In the genomic region with DNA sequence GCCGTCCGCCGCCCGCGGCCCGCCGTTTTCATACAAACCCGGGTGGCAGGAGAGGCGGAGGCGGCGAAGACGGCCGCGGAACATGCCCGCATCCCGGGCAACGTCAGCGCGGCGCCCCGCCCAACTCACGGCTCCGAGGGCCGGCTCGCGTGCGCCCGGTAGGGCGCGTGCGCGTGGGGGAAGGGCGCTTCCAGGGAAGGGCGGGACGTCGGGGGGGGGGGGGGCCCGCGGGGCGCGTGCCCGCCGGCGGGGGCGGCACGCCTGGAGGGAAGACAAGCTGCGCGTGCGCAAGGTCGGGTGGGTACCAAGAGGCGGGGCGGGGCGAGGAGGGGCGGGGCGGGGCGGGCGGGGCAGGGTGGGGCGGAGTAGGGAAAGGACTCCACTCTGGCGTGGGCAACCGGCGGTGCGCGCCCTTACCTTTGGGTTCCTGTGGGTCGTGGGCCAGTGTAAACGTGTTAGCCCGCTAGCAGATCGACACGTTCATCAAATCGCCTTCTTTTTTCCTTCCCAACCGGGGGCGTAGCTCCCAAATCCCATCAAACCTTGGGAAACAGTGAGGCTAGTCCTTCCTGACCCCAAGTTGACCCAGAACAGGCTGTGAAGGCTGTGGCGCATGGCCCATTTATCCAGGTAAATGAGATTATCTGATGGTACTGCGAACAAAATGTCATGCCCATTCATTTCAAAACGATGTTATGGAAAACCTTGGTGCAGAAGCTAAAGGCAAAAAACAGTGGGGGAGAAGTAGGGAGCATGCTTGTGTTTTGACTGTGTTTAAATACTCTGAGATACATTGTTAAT, we compare ENCODE assay signal across 8 mouse cellular contexts. TPM values are rescaled to one million over a fixed set of nuclear protein-coding genes. Genes with fewer than 3 reads are reported as not detected.
A peak's percentile ranks its signal among the peaks of the same experiment; 100 is the strongest.
DNase-seq lines count a peak whose midpoint lies in the region; ATAC-seq and TF ChIP-seq lines count a peak whose summit lies in the region.

No protein-coding gene starts in this region.

- peaks cover 40% of the 10 kb centered on the region for H3K79me2 ChIP-seq in MEL (ENCODE audit: control insufficient read depth, insufficient read depth, low read length, poor library complexity)

- peak; percentile 58 to 73; a peak in 3 of 4 replicates for TF ChIP-seq POLR2A in MEL (IDR thresholded peaks at IDR 0.05; ENCODE audit: control insufficient read depth in 1 of 2, insufficient read depth in 1 of 2, low read depth in 1 of 2, low read length in 2 of 2, poor library complexity in 1 of 2)
- peak; percentile 55; the same call in 1 of the 2 replicates for TF ChIP-seq POLR2A in lung, adult 2 months (IDR thresholded peaks at IDR 0.05; ENCODE audit: borderline replicate concordance, extremely low read depth, low read depth, low read length)

- peak overlapping the region; percentile 84 for H3K4me2 ChIP-seq in forebrain, embryonic 16.5 days (ENCODE audit: low read length)

- H3K9ac ChIP-seq in MEL (ENCODE audit: control insufficient read depth, low read depth, low read length, poor library complexity, severe bottlenecking), result peak overlapping the region; percentile 69
- H3K9ac ChIP-seq in forebrain, embryonic 16.5 days (replicated peaks; ENCODE audit: low read depth, low read length), result peak overlapping the region; percentile 77

- intact Hi-C loops in heart, postnatal 36 days (cut with DNase I), result loop anchor here (1.0 kb wide), 1 partner anchor 27 kb away; no protein-coding TSS in a partner anchor

- H3K4me3 ChIP-seq in MEL (ENCODE audit: control insufficient read depth in 1 of 2, insufficient read depth in 1 of 2, low read depth in 2 of 2, low read length in 2 of 2), result peak overlapping the region; percentile 80 to 99
- peak overlapping the region; percentile 81 for H3K4me3 ChIP-seq in forebrain, embryonic 16.5 days (replicated peaks; ENCODE audit: low read length)
- H3K4me3 ChIP-seq in layer of hippocampus, adult 2 months, result peak overlapping the region; percentile 82
- peak overlapping the region; percentile 85 for H3K4me3 ChIP-seq in lung, adult 2 months (replicated peaks; ENCODE audit: extremely low read depth, low read depth, low read length)

- peak; percentile 94 for ATAC-seq in forebrain, embryonic 16.5 days
- ATAC-seq in neutrophil, adult 5-6 weeks (ENCODE audit: extremely low read depth, insufficient number of reproducible peaks, low FRiP score, poor library complexity, severe bottlenecking), result peak; percentile 65

- DNase-seq in MEL (ENCODE audit: low read depth, low spot score), result peak; percentile 89
- DNase-seq in cerebellum, adult 18-20 months, result peak; percentile 91 to 97
- DNase-seq in heart, postnatal 36 days, result peak; percentile 86 to 90
- DNase-seq in layer of hippocampus, adult 2 months (ENCODE audit: low spot score in 2 of 2), result peak; percentile 86 to 91
- peak; percentile 83 for DNase-seq in lung, adult 2 months
- DNase-seq in testis, postnatal 14 days (ENCODE audit: low spot score), result peak; percentile 88

- TF ChIP-seq EP300 in MEL (IDR thresholded peaks at IDR 0.05; ENCODE audit: low read depth in 1 of 2, low read length in 2 of 2), result peak in 1 of 2 experiments; percentile 38; a peak in 2 of 4 replicates

- WGBS in forebrain, embryonic 16.5 days, result under 1% methylated on average over 41 of the region's 73 CpGs
- WGBS in lung, adult 2 months, result 1% methylated on average over 68 of the region's 73 CpGs

- no peak for TF ChIP-seq CTCF in MEL (IDR thresholded peaks at IDR 0.05 in 2 of 3, conservative IDR thresholded peaks at IDR 0.05 in 1 of 3; ENCODE audit: control insufficient read depth in 1 of 3, insufficient read depth in 1 of 3, low read depth in 2 of 3, low read length in 3 of 3, poor library complexity in 1 of 3, severe bottlenecking in 1 of 3)
- no peak for TF ChIP-seq CTCF in layer of hippocampus, adult 2 months (conservative IDR thresholded peaks at IDR 0.05)
- TF ChIP-seq CTCF in lung, adult 2 months (IDR thresholded peaks at IDR 0.05; ENCODE audit: insufficient read depth, low read length), result no peak

- no peaks in the 10 kb centered on the region for H3K9me3 ChIP-seq in MEL (replicated peaks; ENCODE audit: insufficient read depth, low read length)
- H3K9me3 ChIP-seq in forebrain, embryonic 16.5 days (ENCODE audit: control insufficient read depth, low read length), result no peaks in the 10 kb centered on the region

- no peaks in the 10 kb centered on the region for H3K27me3 ChIP-seq in MEL (ENCODE audit: control insufficient read depth in 1 of 2, insufficient read depth in 2 of 2, low read length in 2 of 2)
- H3K27me3 ChIP-seq in forebrain, embryonic 16.5 days (replicated peaks; ENCODE audit: control insufficient read depth, insufficient read depth, low read length), result no peaks in the 10 kb centered on the region

- H3K27ac ChIP-seq in MEL (ENCODE audit: control insufficient read depth, low read depth, low read length), result peak overlapping the region; percentile 18; the same call in 1 of the 2 replicates
- H3K27ac ChIP-seq in forebrain, embryonic 16.5 days (ENCODE audit: low read length), result peak overlapping the region; percentile 66
- peak overlapping the region; percentile 91 for H3K27ac ChIP-seq in layer of hippocampus, adult 2 months

- TF ChIP-seq RAD21 in MEL (IDR thresholded peaks at IDR 0.05; ENCODE audit: low read depth, low read length), result no peak

- peaks cover 0 to 18% of the 10 kb centered on the region in 2 experiments; a peak in 2 of 4 replicates for H3K36me3 ChIP-seq in MEL (ENCODE audit: control insufficient read depth in 1 of 2, insufficient read depth in 2 of 2, low read length in 2 of 2)
- H3K36me3 ChIP-seq in forebrain, embryonic 16.5 days (ENCODE audit: control insufficient read depth, insufficient read depth), result no peaks in the 10 kb centered on the region

- peaks cover 3 to 19% of the 10 kb centered on the region in 2 experiments for H3K4me1 ChIP-seq in MEL (ENCODE audit: control insufficient read depth in 1 of 2, insufficient read depth in 2 of 2, low read length in 2 of 2)
- H3K4me1 ChIP-seq in forebrain, embryonic 16.5 days (replicated peaks; ENCODE audit: control insufficient read depth, insufficient read depth, low read length), result peaks cover 23% of the 10 kb centered on the region
- H3K4me1 ChIP-seq in lung, adult 2 months (ENCODE audit: control insufficient read depth, insufficient read depth, low read length), result peaks cover 5% of the 10 kb centered on the region

TF ChIP-seq in MEL, 35 proteins besides CTCF, POLR2A, EP300 and RAD21 (continues in another document):
- no peak for TF ChIP-seq ZKSCAN1 (IDR thresholded peaks at IDR 0.05; ENCODE audit: low read depth, low read length)
- TF ChIP-seq TBP (IDR thresholded peaks at IDR 0.05; ENCODE audit: low read depth, low read length), result no peak
- peak; percentile 68; the same call in 1 of the 2 replicates for TF ChIP-seq POLR2AphosphoS2 (IDR thresholded peaks at IDR 0.05; ENCODE audit: low read length)
- no peak for TF ChIP-seq RCOR1 (IDR thresholded peaks at IDR 0.05; ENCODE audit: low read depth, low read length)
- TF ChIP-seq MEF2A (IDR thresholded peaks at IDR 0.05; ENCODE audit: extremely low read depth, insufficient replicate concordance, low read depth, low read length, poor library complexity, severe bottlenecking), result no peak
- no peak; the same call in none of the 2 replicates for TF ChIP-seq MXI1 (IDR thresholded peaks at IDR 0.05; ENCODE audit: low read depth, low read length)
- peak; percentile 12; the same call in 1 of the 2 replicates for TF ChIP-seq ETS1 (IDR thresholded peaks at IDR 0.05; ENCODE audit: low read depth, low read length)
- peak; percentile 86 for TF ChIP-seq MAZ (IDR thresholded peaks at IDR 0.05; ENCODE audit: low read depth, low read length)
- TF ChIP-seq USF1 (IDR thresholded peaks at IDR 0.05; ENCODE audit: low read depth, low read length), result 0 out of 2 replicates have a peak, but pooled peaks have one; percentile 14
- TF ChIP-seq TCF12 (IDR thresholded peaks at IDR 0.05; ENCODE audit: low read depth, low read length), result peak; percentile 29; the same call in 1 of the 2 replicates
- TF ChIP-seq JUND (IDR thresholded peaks at IDR 0.05; ENCODE audit: low read depth, low read length), result no peak
- no peak for TF ChIP-seq CHD2 (IDR thresholded peaks at IDR 0.05; ENCODE audit: low read length)
- TF ChIP-seq CHD1 (IDR thresholded peaks at IDR 0.05; ENCODE audit: low read depth, low read length), result no peak
- TF ChIP-seq USF2 (IDR thresholded peaks at IDR 0.05; ENCODE audit: borderline replicate concordance in 1 of 2, insufficient read depth in 1 of 2, low read depth in 1 of 2, low read length in 2 of 2), result no peak
- no peak for TF ChIP-seq SMC3 (IDR thresholded peaks at IDR 0.05; ENCODE audit: low read depth, low read length)
- TF ChIP-seq UBTF (IDR thresholded peaks at IDR 0.05; ENCODE audit: borderline replicate concordance, insufficient read depth, low read depth, low read length), result no peak
- TF ChIP-seq ELF1 (IDR thresholded peaks at IDR 0.05; ENCODE audit: low read depth, low read length), result peak; percentile 15; the same call in 1 of the 2 replicates
- TF ChIP-seq POLR2AphosphoS5 (IDR thresholded peaks at IDR 0.05; ENCODE audit: borderline replicate concordance, low read depth, low read length), result no peak
- TF ChIP-seq GATA1 (IDR thresholded peaks at IDR 0.05; ENCODE audit: low read depth, low read length), result no peak
- peak; percentile 78 for TF ChIP-seq NELFE (IDR thresholded peaks at IDR 0.05; ENCODE audit: low read depth, low read length)
- TF ChIP-seq KAT2A (conservative IDR thresholded peaks at IDR 0.05; ENCODE audit: low read depth, low read length), result no peak
- TF ChIP-seq MYC (IDR thresholded peaks at IDR 0.05; ENCODE audit: low read depth, low read length), result no peak

RNA-seq across cellular contexts. Expression of a gene that starts 27.6 kb away (rescaled TPM):
- total RNA-seq in MEL (2012; rRNA removed), result 24.2 and 29.8 TPM in 2 replicates
- 100 to 1,000 TPM in 1 of 2 experiments, 10 to 100 TPM in 1; 33.7 to 117 TPM for polyA plus RNA-seq in MEL (2012; ENCODE audit: insufficient read depth in 1 of 2, insufficient read length in 2 of 2, low read depth in 1 of 2, low replicate concordance in 2 of 2, missing spikeins in 1 of 2)
- 56.1 and 60.5 TPM in 2 replicates for polyA plus RNA-seq in forebrain, embryonic 16.5 days (2015; fragmentation: Nextera tagmentation; extraction: Ambion mirVana)
- total RNA-seq in heart, postnatal 36 days (2021), result 100 to 1,000 TPM; 171 to 184 TPM
- total RNA-seq in layer of hippocampus, adult 2 months (2021), result 100 to 1,000 TPM; 374 to 406 TPM
- 5.6 and 9.9 TPM in 2 replicates for polyA plus RNA-seq in lung, adult 2 months (2012; rRNA removed)
- total RNA-seq in neutrophil, adult 5-6 weeks (2017), result 62.6 and 71.3 TPM in 2 replicates

RNA-seq across cellular contexts. Expression of a gene that starts 27.7 kb away (rescaled TPM):
- total RNA-seq in MEL (2012; rRNA removed), result 19.5 and 25.8 TPM in 2 replicates
- 10 to 100 TPM in 1 of 2 experiments, not detected in 1; 44.4 TPM for polyA plus RNA-seq in MEL (2012; ENCODE audit: insufficient read depth in 1 of 2, insufficient read length in 2 of 2, low read depth in 1 of 2, low replicate concordance in 2 of 2, missing spikeins in 1 of 2)
- 168 and 177 TPM in 2 replicates for polyA plus RNA-seq in forebrain, embryonic 16.5 days (2015; fragmentation: Nextera tagmentation; extraction: Ambion mirVana)
- total RNA-seq in heart, postnatal 36 days (2021), result 10 to 100 TPM; 86.6 to 99.5 TPM
- 10 to 100 TPM; 88.5 to 98.8 TPM for total RNA-seq in layer of hippocampus, adult 2 months (2021)
- 19.8 and 32.7 TPM in 2 replicates for polyA plus RNA-seq in lung, adult 2 months (2012; rRNA removed)
- total RNA-seq in neutrophil, adult 5-6 weeks (2017), result 53.8 and 69.7 TPM in 2 replicates

Comparison
In these comparisons a context has a peak if more than half of its experiments do, and no peak if none do; other contexts are left out.
1. Peak in every context shown above with its lines: DNase-seq, ATAC-seq, H3K4me3 ChIP-seq and H3K27ac ChIP-seq.
2. H3K27ac ChIP-seq: peak in every context shown above with its lines; median percentile 91 in layer of hippocampus, adult 2 months; 66 in forebrain, embryonic 16.5 days; 18 in MEL.